Mouse (Mus musculus): ENCODE data around the gene Slc17a1. TPM values are rescaled to one million over a fixed set of nuclear protein-coding genes. Genes with fewer than 3 reads are reported as not detected.

Slc17a1 gene
- polyA plus RNA-seq, 1 experiment = not detected

DNA sequence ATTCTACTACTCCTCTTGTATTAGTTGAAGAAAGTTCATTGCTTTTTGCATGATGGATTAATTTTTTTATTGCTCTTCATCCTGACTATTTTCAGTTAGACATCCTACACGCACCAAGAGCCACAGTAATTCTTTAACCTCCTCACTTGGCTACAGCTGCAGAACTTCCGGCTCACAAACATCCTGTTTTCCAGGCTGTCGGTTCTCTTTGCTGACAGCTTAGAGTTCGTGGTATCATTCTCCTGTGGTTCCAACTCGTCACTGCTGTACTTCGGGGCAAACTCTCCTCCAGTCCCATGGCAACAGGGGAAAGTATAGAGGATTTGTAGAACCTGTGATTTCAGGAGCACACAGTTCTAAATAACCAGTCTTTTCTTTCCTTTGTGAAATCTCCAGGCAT is 30.7 kb downstream of the Slc17a1 start:
- no peak overlapping the region for H3K4me3 ChIP-seq
- no peaks in the 10 kb centered on the region for H3K79me2 ChIP-seq (ENCODE audit: control insufficient read depth, insufficient read depth)
- no peaks in the 10 kb centered on the region for H3K36me3 ChIP-seq (ENCODE audit: control insufficient read depth, insufficient read depth)
- H3K27me3 ChIP-seq (ENCODE audit: control insufficient read depth, insufficient read depth, insufficient read length) = peaks cover 11% of the 10 kb centered on the region
- no peak overlapping the region for H3K4me2 ChIP-seq (ENCODE audit: low read depth)
- no peak overlapping the region for H3ac ChIP-seq (ENCODE audit: control insufficient read depth, insufficient read length)
- TF ChIP-seq TCF3 (IDR thresholded peaks at IDR 0.05; ENCODE audit: insufficient read length, low read depth) = no peak
- TF ChIP-seq MAX (IDR thresholded peaks at IDR 0.05; ENCODE audit: low read depth) = no peak
- TF ChIP-seq USF1 (IDR thresholded peaks at IDR 0.05; ENCODE audit: low read depth) = no peak
- TF ChIP-seq REST (IDR thresholded peaks at IDR 0.05; ENCODE audit: insufficient read depth, insufficient read length) = no peak
- TF ChIP-seq POLR2A (IDR thresholded peaks at IDR 0.05; ENCODE audit: insufficient read length, low read depth) = no peak
- no peak for TF ChIP-seq POLR2AphosphoS2 (IDR thresholded peaks at IDR 0.05; ENCODE audit: insufficient read length, low read depth)
- TF ChIP-seq TCF12 (IDR thresholded peaks at IDR 0.05; ENCODE audit: insufficient read depth, poor library complexity, severe bottlenecking) = no peak
- no peak for TF ChIP-seq CEBPB (IDR thresholded peaks at IDR 0.05; ENCODE audit: insufficient read depth, poor library complexity, severe bottlenecking)
- no peak for TF ChIP-seq MYOG (IDR thresholded peaks at IDR 0.05; ENCODE audit: control insufficient read depth in 1 of 3, insufficient read depth in 1 of 3, insufficient read length in 2 of 3, low read depth in 2 of 3)
- no peak for TF ChIP-seq SRF (IDR thresholded peaks at IDR 0.05; ENCODE audit: control insufficient read depth, insufficient read length, low read depth)
- TF ChIP-seq E2F4 (IDR thresholded peaks at IDR 0.05; ENCODE audit: insufficient read depth) = no peak
- TF ChIP-seq MYOD1 (IDR thresholded peaks at IDR 0.05; ENCODE audit: control insufficient read depth in 1 of 3, insufficient read length in 2 of 3, low read depth in 2 of 3) = no peak

DNA sequence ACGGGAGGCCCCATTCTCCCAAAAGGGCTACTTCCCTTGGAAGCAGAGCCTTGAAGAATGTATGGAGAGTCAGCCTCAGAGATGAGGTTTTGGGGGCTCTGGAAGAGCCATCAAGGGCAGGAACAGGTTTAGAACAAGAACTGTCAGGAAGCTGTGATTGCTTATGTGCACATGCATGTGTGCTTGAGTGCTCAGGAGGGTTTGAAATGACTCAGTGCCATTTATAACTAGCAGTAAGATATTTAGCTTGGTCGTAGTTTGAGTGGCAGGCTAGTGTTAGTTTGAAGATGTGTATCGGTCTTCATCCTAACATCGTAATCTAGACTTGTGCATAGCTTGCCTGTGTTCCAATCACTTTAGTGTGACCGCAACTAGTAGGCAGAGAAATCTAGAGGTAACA is 39.4 kb downstream of the Slc17a1 start:
- TF ChIP-seq TCF12 (IDR thresholded peaks at IDR 0.05; ENCODE audit: insufficient read depth, poor library complexity, severe bottlenecking) = no peak
- TF ChIP-seq TCF3 (IDR thresholded peaks at IDR 0.05; ENCODE audit: insufficient read length, low read depth) = no peak
- no peak for TF ChIP-seq USF1 (IDR thresholded peaks at IDR 0.05; ENCODE audit: low read depth)
- no peak for TF ChIP-seq E2F4 (IDR thresholded peaks at IDR 0.05; ENCODE audit: insufficient read depth)
- TF ChIP-seq POLR2AphosphoS2 (IDR thresholded peaks at IDR 0.05; ENCODE audit: insufficient read length, low read depth) = no peak
- no peak for TF ChIP-seq CEBPB (IDR thresholded peaks at IDR 0.05; ENCODE audit: insufficient read depth, poor library complexity, severe bottlenecking)
- no peak for TF ChIP-seq REST (IDR thresholded peaks at IDR 0.05; ENCODE audit: insufficient read depth, insufficient read length)
- TF ChIP-seq POLR2A (IDR thresholded peaks at IDR 0.05; ENCODE audit: insufficient read length, low read depth) = no peak
- TF ChIP-seq SRF (IDR thresholded peaks at IDR 0.05; ENCODE audit: control insufficient read depth, insufficient read length, low read depth) = no peak
- no peak for TF ChIP-seq MAX (IDR thresholded peaks at IDR 0.05; ENCODE audit: low read depth)
- no peak for TF ChIP-seq MYOD1 (IDR thresholded peaks at IDR 0.05; ENCODE audit: control insufficient read depth in 1 of 3, insufficient read length in 2 of 3, low read depth in 2 of 3)
- no peak for TF ChIP-seq MYOG (IDR thresholded peaks at IDR 0.05; ENCODE audit: control insufficient read depth in 1 of 3, insufficient read depth in 1 of 3, insufficient read length in 2 of 3, low read depth in 2 of 3)
- Histone ChIP-seq H3K79me2 (ENCODE audit: control insufficient read depth, insufficient read depth) (no peaks in the 10 kb centered on the region), H3K4me2 (ENCODE audit: low read depth) (no peak overlapping the region), H3K36me3 (ENCODE audit: control insufficient read depth, insufficient read depth) (no peaks in the 10 kb centered on the region), H3K4me3 (no peak overlapping the region), H3ac (ENCODE audit: control insufficient read depth, insufficient read length) (no peak overlapping the region), H3K27me3 (ENCODE audit: control insufficient read depth, insufficient read depth, insufficient read length) (peaks cover 24% of the 10 kb centered on the region)

DNA sequence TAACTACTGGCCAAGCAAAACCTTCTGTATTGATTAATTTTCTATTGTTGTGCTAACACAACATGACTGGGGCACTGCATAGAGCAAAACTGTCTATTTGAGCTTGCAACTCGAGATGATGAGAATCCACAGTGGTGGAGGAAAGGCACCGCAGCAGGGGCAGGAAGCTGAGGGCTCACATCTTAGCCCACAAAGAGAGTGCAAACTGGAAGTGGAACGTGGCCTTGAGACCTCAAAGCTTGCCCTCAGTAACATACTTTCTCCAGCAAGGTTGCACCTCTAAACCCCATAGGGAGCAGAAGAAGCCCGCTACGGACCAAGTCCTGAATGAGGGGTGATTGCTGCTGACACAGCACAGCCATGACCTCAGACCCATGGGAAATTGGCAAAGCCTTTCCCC is 42.6 kb downstream of the Slc17a1 start:
- no peak overlapping the region for H3K4me2 ChIP-seq (ENCODE audit: low read depth)
- H3K27me3 ChIP-seq (ENCODE audit: control insufficient read depth, insufficient read depth, insufficient read length) = peaks cover 11% of the 10 kb centered on the region
- H3ac ChIP-seq (ENCODE audit: control insufficient read depth, insufficient read length) = no peak overlapping the region
- H3K36me3 ChIP-seq (ENCODE audit: control insufficient read depth, insufficient read depth) = no peaks in the 10 kb centered on the region
- no peak overlapping the region for H3K4me3 ChIP-seq
- H3K79me2 ChIP-seq (ENCODE audit: control insufficient read depth, insufficient read depth) = no peaks in the 10 kb centered on the region
- no peak for TF ChIP-seq MAX (IDR thresholded peaks at IDR 0.05; ENCODE audit: low read depth)
- no peak for TF ChIP-seq TCF12 (IDR thresholded peaks at IDR 0.05; ENCODE audit: insufficient read depth, poor library complexity, severe bottlenecking)
- no peak for TF ChIP-seq MYOD1 (IDR thresholded peaks at IDR 0.05; ENCODE audit: control insufficient read depth in 1 of 3, insufficient read length in 2 of 3, low read depth in 2 of 3)
- TF ChIP-seq REST (IDR thresholded peaks at IDR 0.05; ENCODE audit: insufficient read depth, insufficient read length) = no peak
- no peak for TF ChIP-seq CEBPB (IDR thresholded peaks at IDR 0.05; ENCODE audit: insufficient read depth, poor library complexity, severe bottlenecking)
- TF ChIP-seq MYOG (IDR thresholded peaks at IDR 0.05; ENCODE audit: control insufficient read depth in 1 of 3, insufficient read depth in 1 of 3, insufficient read length in 2 of 3, low read depth in 2 of 3) = no peak
- TF ChIP-seq E2F4 (IDR thresholded peaks at IDR 0.05; ENCODE audit: insufficient read depth) = no peak
- no peak for TF ChIP-seq TCF3 (IDR thresholded peaks at IDR 0.05; ENCODE audit: insufficient read length, low read depth)
- no peak for TF ChIP-seq USF1 (IDR thresholded peaks at IDR 0.05; ENCODE audit: low read depth)
- no peak for TF ChIP-seq POLR2AphosphoS2 (IDR thresholded peaks at IDR 0.05; ENCODE audit: insufficient read length, low read depth)
- no peak for TF ChIP-seq POLR2A (IDR thresholded peaks at IDR 0.05; ENCODE audit: insufficient read length, low read depth)
- TF ChIP-seq SRF (IDR thresholded peaks at IDR 0.05; ENCODE audit: control insufficient read depth, insufficient read length, low read depth) = no peak

DNA sequence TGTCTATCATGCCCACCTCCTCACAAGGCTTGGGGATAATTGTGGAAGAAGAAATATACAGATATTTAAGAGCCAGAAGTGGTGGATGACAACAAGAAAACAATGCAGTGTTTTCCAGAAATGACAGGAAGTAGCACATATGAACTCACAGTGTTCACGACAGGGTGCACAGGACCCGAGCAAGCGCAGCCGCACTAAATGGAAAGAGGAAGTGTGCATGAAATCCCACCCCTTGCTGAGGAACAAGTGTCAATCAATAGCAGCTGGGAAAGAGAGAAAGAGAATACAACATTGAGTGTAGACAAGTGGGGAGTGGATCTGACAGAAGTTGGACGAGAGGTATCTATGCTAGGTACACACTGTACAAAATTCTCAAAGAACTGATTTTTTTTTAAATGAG is 43.8 kb downstream of the Slc17a1 start:
- Histone ChIP-seq H3K4me2 (ENCODE audit: low read depth) (no peak overlapping the region), H3K36me3 (ENCODE audit: control insufficient read depth, insufficient read depth) (no peaks in the 10 kb centered on the region), H3K27me3 (ENCODE audit: control insufficient read depth, insufficient read depth, insufficient read length) (peaks cover 6% of the 10 kb centered on the region), H3K4me3 (no peak overlapping the region), H3K79me2 (ENCODE audit: control insufficient read depth, insufficient read depth) (no peaks in the 10 kb centered on the region), H3ac (ENCODE audit: control insufficient read depth, insufficient read length) (no peak overlapping the region)
- TF ChIP-seq TCF12 (IDR thresholded peaks at IDR 0.05; ENCODE audit: insufficient read depth, poor library complexity, severe bottlenecking) (no peak), POLR2A (IDR thresholded peaks at IDR 0.05; ENCODE audit: insufficient read length, low read depth) (no peak), TCF3 (IDR thresholded peaks at IDR 0.05; ENCODE audit: insufficient read length, low read depth) (no peak), MAX (IDR thresholded peaks at IDR 0.05; ENCODE audit: low read depth) (no peak), POLR2AphosphoS2 (IDR thresholded peaks at IDR 0.05; ENCODE audit: insufficient read length, low read depth) (no peak), USF1 (IDR thresholded peaks at IDR 0.05; ENCODE audit: low read depth) (no peak), REST (IDR thresholded peaks at IDR 0.05; ENCODE audit: insufficient read depth, insufficient read length) (no peak), MYOG (IDR thresholded peaks at IDR 0.05; ENCODE audit: control insufficient read depth in 1 of 3, insufficient read depth in 1 of 3, insufficient read length in 2 of 3, low read depth in 2 of 3) (no peak)
